Mouse (Mus musculus): ENCODE results near the gene Wdr75. TPM values are rescaled to one million over a fixed set of nuclear protein-coding genes. Genes with fewer than 3 reads are reported as not detected.

The Wdr75 gene
- polyA plus RNA-seq, 1 experiment from 2014 or later = 39.8 TPM

DNA sequence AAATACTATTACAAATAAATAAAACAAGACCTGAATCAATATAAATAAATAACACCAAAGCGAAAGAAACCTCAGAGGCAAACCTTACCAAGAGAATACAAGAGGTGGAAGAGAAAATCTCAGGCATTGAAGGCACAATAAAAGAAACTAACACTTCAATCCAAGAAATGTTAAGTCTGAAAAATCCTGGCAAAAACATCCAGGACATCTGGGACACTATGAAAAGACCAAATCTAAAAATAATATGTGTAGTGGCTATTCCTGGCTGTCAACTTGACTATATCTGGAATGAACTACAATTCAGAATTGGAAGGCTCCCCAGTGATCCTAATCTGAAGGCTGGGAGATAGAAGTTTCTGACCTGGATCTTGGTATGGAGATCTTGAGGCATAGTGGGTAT lies 50.5 kb downstream of the Wdr75 start:
- DNase-seq (ENCODE audit: low spot score) (no peak), ATAC-seq (ENCODE audit: low FRiP score, low TSS enrichment) (no peak)
- 95% methylated on average over 1 of the region's 1 CpGs for WGBS
- H3K9me3 ChIP-seq (ENCODE audit: control insufficient read depth, low read length) = no peaks in the 10 kb centered on the region
- no peaks in the 10 kb centered on the region for H3K4me1 ChIP-seq (replicated peaks; ENCODE audit: control insufficient read depth, insufficient read depth)
- H3K36me3 ChIP-seq (ENCODE audit: control insufficient read depth, insufficient read depth, low read length) = no peaks in the 10 kb centered on the region
- H3K4me2 ChIP-seq (replicated peaks; ENCODE audit: low read depth) = no peak overlapping the region
- no peak overlapping the region for H3K9ac ChIP-seq (ENCODE audit: low read length)
- H3K27me3 ChIP-seq (ENCODE audit: control insufficient read depth, insufficient read depth, low read length) = no peaks in the 10 kb centered on the region
- no peak for TF ChIP-seq EP300 (optimal IDR thresholded peaks at IDR 0.05)
- TF ChIP-seq CTCF (IDR thresholded peaks at IDR 0.05; ENCODE audit: low read depth) = no peak
- no peak overlapping the region for H3K27ac ChIP-seq (replicated peaks)
- H3K4me3 ChIP-seq (ENCODE audit: low read depth, low read length) = no peak overlapping the region

DNA sequence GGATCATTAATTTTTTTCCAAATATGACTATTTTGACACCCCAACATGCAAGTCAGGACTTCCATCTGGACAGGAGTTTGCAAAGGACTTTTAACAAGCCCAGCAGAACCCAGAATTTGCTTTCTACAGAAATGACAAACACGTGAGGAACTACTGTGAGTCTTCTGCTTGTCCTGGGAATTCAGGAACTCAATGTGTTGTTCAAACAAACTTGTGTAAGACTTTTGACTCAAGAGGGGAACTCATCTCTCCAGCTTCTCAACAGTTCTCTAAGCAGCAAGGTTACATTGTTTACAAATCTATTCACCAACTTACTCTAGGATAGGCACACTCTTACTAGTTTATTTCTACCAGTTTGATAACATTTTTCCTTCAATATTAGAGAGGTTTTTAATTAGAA lies 63.1 kb downstream of the Wdr75 start:
- Histone ChIP-seq H3K27me3 (ENCODE audit: control insufficient read depth, insufficient read depth, low read length) (no peaks in the 10 kb centered on the region), H3K27ac (replicated peaks) (no peak overlapping the region), H3K4me3 (ENCODE audit: low read depth, low read length) (no peak overlapping the region), H3K9ac (ENCODE audit: low read length) (no peak overlapping the region), H3K9me3 (ENCODE audit: control insufficient read depth, low read length) (no peaks in the 10 kb centered on the region), H3K4me2 (replicated peaks; ENCODE audit: low read depth) (no peak overlapping the region), H3K36me3 (ENCODE audit: control insufficient read depth, insufficient read depth, low read length) (no peaks in the 10 kb centered on the region), H3K4me1 (replicated peaks; ENCODE audit: control insufficient read depth, insufficient read depth) (peaks cover 4% of the 10 kb centered on the region; the same call in 1 of the 2 replicates)
- DNase-seq (ENCODE audit: low spot score) (no peak), ATAC-seq (ENCODE audit: low FRiP score, low TSS enrichment) (no peak)
- WGBS = 60% methylated on average over 1 of the region's 1 CpGs
- no peak for TF ChIP-seq EP300 (optimal IDR thresholded peaks at IDR 0.05)
- no peak for TF ChIP-seq CTCF (IDR thresholded peaks at IDR 0.05; ENCODE audit: low read depth)

DNA sequence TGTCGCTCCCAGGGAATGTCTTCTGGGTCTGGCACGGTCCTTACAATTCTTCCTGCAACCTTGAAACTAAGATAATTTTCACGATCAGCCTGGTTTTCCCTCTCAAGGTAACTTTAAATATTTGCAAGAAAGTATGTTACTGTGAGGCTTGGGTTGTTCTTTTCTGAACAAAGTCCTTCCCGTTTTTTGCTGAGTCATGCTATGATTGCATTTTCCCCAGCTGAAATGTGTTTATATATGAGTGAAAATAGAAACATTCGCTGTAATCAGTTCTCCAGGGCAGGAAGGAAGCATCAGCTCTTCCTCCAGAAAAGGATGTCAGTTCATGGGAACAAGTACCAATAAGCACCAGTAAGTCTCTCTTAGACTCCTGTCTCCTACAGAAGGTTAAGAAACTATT lies 65.4 kb downstream of the Wdr75 start:
- 0 out of 2 replicates have a peak overlapping the region, but pooled peaks have one; percentile 53 for H3K27ac ChIP-seq (replicated peaks)

DNA sequence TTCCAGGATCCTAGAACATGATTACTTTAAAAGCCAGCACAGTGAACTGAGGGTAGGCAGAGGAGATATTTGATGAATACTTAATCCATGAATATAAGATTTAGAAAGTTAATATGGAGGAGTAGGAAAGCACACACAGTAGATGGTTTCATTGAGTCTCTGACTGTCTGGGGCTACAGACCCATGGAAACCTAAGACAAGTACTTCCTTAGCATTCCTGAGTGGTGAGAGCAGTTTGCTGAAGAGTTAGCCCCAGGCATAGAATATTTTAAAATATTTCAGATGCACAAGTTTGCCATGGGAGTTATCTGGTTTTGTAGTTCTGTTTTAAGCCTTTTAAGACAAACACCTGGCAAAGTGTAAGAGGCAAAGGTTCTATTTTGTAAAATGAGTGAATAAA lies 66.2 kb downstream of the Wdr75 start:
- H3K27ac ChIP-seq (replicated peaks) = no peak overlapping the region
- peaks cover 4% of the 10 kb centered on the region; the same call in 1 of the 2 replicates for H3K4me1 ChIP-seq (replicated peaks; ENCODE audit: control insufficient read depth, insufficient read depth)
- DNase-seq (ENCODE audit: low spot score) = no peak
- no peaks in the 10 kb centered on the region for H3K36me3 ChIP-seq (ENCODE audit: control insufficient read depth, insufficient read depth, low read length)
- H3K4me2 ChIP-seq (replicated peaks; ENCODE audit: low read depth) = no peak overlapping the region
- TF ChIP-seq CTCF (IDR thresholded peaks at IDR 0.05; ENCODE audit: low read depth) = no peak
- no peaks in the 10 kb centered on the region for H3K27me3 ChIP-seq (ENCODE audit: control insufficient read depth, insufficient read depth, low read length)
- ATAC-seq (ENCODE audit: low FRiP score, low TSS enrichment) = no peak
- no peak overlapping the region for H3K9ac ChIP-seq (ENCODE audit: low read length)
- no peaks in the 10 kb centered on the region for H3K9me3 ChIP-seq (ENCODE audit: control insufficient read depth, low read length)
- H3K4me3 ChIP-seq (ENCODE audit: low read depth, low read length) = no peak overlapping the region

More for the DNA sequence above, 65.4 kb downstream of the Wdr75 start:
- Histone ChIP-seq H3K27me3 (ENCODE audit: control insufficient read depth, insufficient read depth, low read length) (no peaks in the 10 kb centered on the region), H3K36me3 (ENCODE audit: control insufficient read depth, insufficient read depth, low read length) (no peaks in the 10 kb centered on the region), H3K9ac (ENCODE audit: low read length) (no peak overlapping the region), H3K4me1 (replicated peaks; ENCODE audit: control insufficient read depth, insufficient read depth) (peaks cover 4% of the 10 kb centered on the region; the same call in 1 of the 2 replicates), H3K4me3 (ENCODE audit: low read depth, low read length) (no peak overlapping the region), H3K9me3 (ENCODE audit: control insufficient read depth, low read length) (no peaks in the 10 kb centered on the region), H3K4me2 (replicated peaks; ENCODE audit: low read depth) (no peak overlapping the region; the same call in 1 of the 2 replicates)
- WGBS = 18% methylated on average over 5 of the region's 5 CpGs
- DNase-seq (ENCODE audit: low spot score) = no peak
- no peak for ATAC-seq (ENCODE audit: low FRiP score, low TSS enrichment)
- TF ChIP-seq CTCF (IDR thresholded peaks at IDR 0.05; ENCODE audit: low read depth) = no peak
- TF ChIP-seq EP300 (optimal IDR thresholded peaks at IDR 0.05) = no peak

DNA sequence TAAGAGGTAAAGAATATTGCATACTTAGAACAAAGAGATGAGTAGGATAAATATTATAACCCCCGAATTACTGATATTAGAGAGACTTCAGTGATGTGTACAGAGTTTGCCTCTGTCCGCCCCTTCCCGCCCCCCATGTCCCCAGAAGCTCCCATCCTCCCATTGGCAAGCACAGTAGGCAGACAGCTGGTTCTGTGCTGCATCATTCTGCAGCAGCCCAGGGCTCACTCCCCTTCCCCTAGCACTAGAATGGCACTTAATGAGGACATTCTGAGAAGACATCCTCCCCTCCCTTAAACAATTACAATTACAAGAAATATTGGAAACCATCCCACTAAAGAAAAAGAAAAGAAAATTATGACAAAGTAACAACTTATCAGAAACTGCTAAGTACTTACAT lies 68.7 kb downstream of the Wdr75 start:
- Histone ChIP-seq H3K4me1 (replicated peaks; ENCODE audit: control insufficient read depth, insufficient read depth) (peaks cover 4% of the 10 kb centered on the region; the same call in 1 of the 2 replicates), H3K27ac (replicated peaks) (no peak overlapping the region)

DNA sequence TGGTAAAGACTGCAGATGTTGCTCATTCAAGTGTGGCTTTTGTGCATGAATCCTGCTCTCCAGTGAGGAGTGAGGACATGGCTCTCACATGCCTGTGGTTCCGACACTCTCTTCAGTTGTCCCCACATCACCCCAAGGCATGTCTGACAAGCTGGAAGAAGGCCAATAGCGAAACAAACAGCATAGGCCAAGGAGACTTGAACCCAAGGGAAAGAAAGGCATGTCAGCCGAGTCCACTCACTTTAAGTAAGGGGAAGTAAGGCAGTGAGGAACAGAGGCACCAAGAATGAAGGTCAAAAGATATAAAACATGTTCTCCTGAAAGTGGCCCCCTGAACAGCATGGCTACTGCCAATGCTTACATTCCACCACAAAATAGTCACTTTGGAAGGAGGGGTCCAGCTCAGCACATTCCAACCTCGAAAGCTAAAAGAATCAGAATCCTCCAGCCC lies 69.6 kb downstream of the Wdr75 start:
- DNase-seq (ENCODE audit: low spot score) (no peak), ATAC-seq (ENCODE audit: low FRiP score, low TSS enrichment) (peak; percentile 49; the same call in 1 of the 2 replicates)
- TF ChIP-seq CTCF (IDR thresholded peaks at IDR 0.05; ENCODE audit: low read depth) (no peak), EP300 (optimal IDR thresholded peaks at IDR 0.05) (no peak)
- WGBS = 28% methylated on average over 4 of the region's 4 CpGs
- no peak overlapping the region for H3K4me3 ChIP-seq (ENCODE audit: low read depth, low read length)
- H3K36me3 ChIP-seq (ENCODE audit: control insufficient read depth, insufficient read depth, low read length) = no peaks in the 10 kb centered on the region
- no peak overlapping the region for H3K4me2 ChIP-seq (replicated peaks; ENCODE audit: low read depth)
- H3K9ac ChIP-seq (ENCODE audit: low read length) = no peak overlapping the region
- H3K9me3 ChIP-seq (ENCODE audit: control insufficient read depth, low read length) = no peaks in the 10 kb centered on the region
- H3K27me3 ChIP-seq (ENCODE audit: control insufficient read depth, insufficient read depth, low read length) = no peaks in the 10 kb centered on the region
- H3K4me1 ChIP-seq (replicated peaks; ENCODE audit: control insufficient read depth, insufficient read depth) = peaks cover 4% of the 10 kb centered on the region; the same call in 1 of the 2 replicates
- peak overlapping the region; percentile 46; the same call in 1 of the 2 replicates for H3K27ac ChIP-seq (replicated peaks)

More for the DNA sequence above, 68.7 kb downstream of the Wdr75 start:
- no peak for TF ChIP-seq EP300 (optimal IDR thresholded peaks at IDR 0.05)
- TF ChIP-seq CTCF (IDR thresholded peaks at IDR 0.05; ENCODE audit: low read depth) = no peak
- no peak overlapping the region for H3K9ac ChIP-seq (ENCODE audit: low read length)
- H3K27me3 ChIP-seq (ENCODE audit: control insufficient read depth, insufficient read depth, low read length) = no peaks in the 10 kb centered on the region
- DNase-seq (ENCODE audit: low spot score) = no peak
- WGBS = 86% methylated on average over 3 of the region's 3 CpGs
- no peaks in the 10 kb centered on the region for H3K36me3 ChIP-seq (ENCODE audit: control insufficient read depth, insufficient read depth, low read length)
- no peak overlapping the region for H3K4me3 ChIP-seq (ENCODE audit: low read depth, low read length)
- H3K4me2 ChIP-seq (replicated peaks; ENCODE audit: low read depth) = no peak overlapping the region
- H3K9me3 ChIP-seq (ENCODE audit: control insufficient read depth, low read length) = no peaks in the 10 kb centered on the region
- ATAC-seq (ENCODE audit: low FRiP score, low TSS enrichment) = no peak

Data from stomach, postnatal 0 days (tissue).